Mouse (Mus musculus): ENCODE results near the gene Slc5a4b. TPM values are rescaled to one million over a fixed set of nuclear protein-coding genes. Genes with fewer than 3 reads are reported as not detected.
"Not testable (repeated sequence)": the region's sequence is repeated elsewhere in the genome, so short reads cannot be mapped to it uniquely, and the experiment has no call there.

Gene Slc5a4b
- polyA plus RNA-seq, 1 experiment = not detected

DNA sequence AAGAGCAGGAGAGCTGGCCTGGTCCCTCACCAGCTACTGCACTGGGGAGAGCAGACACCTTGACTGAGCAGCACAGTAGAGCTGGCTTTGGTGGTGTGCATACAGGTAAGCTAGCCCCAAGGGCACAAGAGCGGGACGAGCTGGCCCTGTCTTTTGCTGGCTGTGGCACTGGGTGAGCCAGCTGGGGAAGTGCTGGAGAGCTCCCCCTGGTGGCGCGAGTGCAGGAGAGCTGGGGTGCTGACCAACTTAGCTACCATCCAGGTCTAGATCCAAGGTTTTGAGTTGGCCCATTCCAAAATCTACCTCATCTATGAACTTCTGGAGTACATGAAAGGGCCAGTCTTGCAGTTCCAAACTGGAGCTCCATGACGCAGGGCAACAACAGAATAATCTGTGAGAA, 7.2 kb upstream of the Slc5a4b start:
- H3K79me2 ChIP-seq (ENCODE audit: control insufficient read depth, insufficient read depth) = no peaks in the 10 kb centered on the region
- H3K79me3 ChIP-seq (ENCODE audit: low read depth) = no peaks in the 10 kb centered on the region
- H3K27me3 ChIP-seq (ENCODE audit: control insufficient read depth, insufficient read depth, insufficient read length) = no peaks in the 10 kb centered on the region
- no peak overlapping the region for H3ac ChIP-seq (ENCODE audit: control insufficient read depth, insufficient read length, low read depth)
- no peak overlapping the region for H3K4me3 ChIP-seq (ENCODE audit: insufficient read depth, poor library complexity, severe bottlenecking)
- TF ChIP-seq MYOG (IDR thresholded peaks at IDR 0.05; ENCODE audit: control insufficient read depth, extremely low read depth, insufficient read length) = no peak
- TF ChIP-seq CTCF (IDR thresholded peaks at IDR 0.05; ENCODE audit: control insufficient read depth, insufficient read depth, insufficient read length) = peak; percentile 82
- H3K36me3 ChIP-seq (ENCODE audit: control insufficient read depth, insufficient read depth) = no peaks in the 10 kb centered on the region

DNA sequence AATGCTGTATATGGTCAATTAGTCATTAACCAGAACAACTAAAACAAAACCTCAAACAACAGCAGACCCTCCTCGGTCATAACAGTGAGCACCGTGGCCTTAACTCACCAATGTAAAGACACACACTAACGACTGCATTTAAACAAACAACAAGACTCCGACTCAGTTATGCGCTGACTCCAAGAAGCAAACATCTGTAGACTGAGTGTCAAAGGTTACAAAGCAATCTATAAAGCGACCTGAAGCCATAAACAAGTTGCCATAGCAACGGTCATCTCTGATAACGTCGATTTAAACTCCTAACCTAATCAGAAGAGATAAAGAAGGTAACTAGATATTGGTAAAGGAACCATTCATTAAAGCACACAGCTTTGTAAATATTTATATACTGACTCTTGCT, 13.4 kb downstream of the Slc5a4b start:
- TF ChIP-seq CTCF (IDR thresholded peaks at IDR 0.05; ENCODE audit: control insufficient read depth, insufficient read depth, insufficient read length) (no peak), MAX (IDR thresholded peaks at IDR 0.05) (no peak), CEBPB (IDR thresholded peaks at IDR 0.05; ENCODE audit: low read depth) (no peak), MYOG (IDR thresholded peaks at IDR 0.05; ENCODE audit: control insufficient read depth, extremely low read depth, insufficient read length) (no peak)
- Histone ChIP-seq H3K79me3 (ENCODE audit: low read depth) (no peaks in the 10 kb centered on the region), H3ac (ENCODE audit: control insufficient read depth, insufficient read length, low read depth) (no peak overlapping the region), H3K36me3 (ENCODE audit: control insufficient read depth, insufficient read depth) (no peaks in the 10 kb centered on the region), H3K4me3 (ENCODE audit: insufficient read depth, poor library complexity, severe bottlenecking) (no peak overlapping the region), H3K79me2 (ENCODE audit: control insufficient read depth, insufficient read depth) (no peaks in the 10 kb centered on the region), H3K27me3 (ENCODE audit: control insufficient read depth, insufficient read depth, insufficient read length) (no peaks in the 10 kb centered on the region)

DNA sequence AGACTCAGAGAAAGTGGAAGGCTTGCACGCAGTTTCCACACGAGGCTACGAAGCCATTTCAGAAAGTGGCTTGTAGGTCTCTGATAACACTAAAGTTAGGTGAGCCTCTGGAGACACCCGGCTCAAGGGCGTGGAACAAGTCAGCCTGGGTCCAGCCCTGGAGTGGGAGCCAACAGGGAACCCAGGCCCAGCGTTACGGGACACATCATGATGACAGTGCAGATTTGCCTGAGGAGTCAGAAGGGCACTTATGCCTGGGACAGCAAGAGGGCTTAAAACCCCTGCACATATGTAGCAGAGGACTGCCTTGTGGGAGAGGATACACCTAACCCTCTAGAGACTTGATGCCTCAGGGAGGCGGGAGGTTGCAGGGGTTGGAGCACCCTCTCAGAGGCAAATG, 14.2 kb downstream of the Slc5a4b start:
- H3K36me3 ChIP-seq (ENCODE audit: control insufficient read depth, insufficient read depth) = no peaks in the 10 kb centered on the region
- H3K27me3 ChIP-seq (ENCODE audit: control insufficient read depth, insufficient read depth, insufficient read length) = no peaks in the 10 kb centered on the region
- H3K4me3 ChIP-seq (ENCODE audit: insufficient read depth, poor library complexity, severe bottlenecking) = no peak overlapping the region
- no peaks in the 10 kb centered on the region for H3K79me2 ChIP-seq (ENCODE audit: control insufficient read depth, insufficient read depth)
- no peaks in the 10 kb centered on the region for H3K79me3 ChIP-seq (ENCODE audit: low read depth)
- H3ac ChIP-seq (ENCODE audit: control insufficient read depth, insufficient read length, low read depth) = no peak overlapping the region
- TF ChIP-seq MYOG (IDR thresholded peaks at IDR 0.05; ENCODE audit: control insufficient read depth, extremely low read depth, insufficient read length) (no peak), MAX (IDR thresholded peaks at IDR 0.05) (no peak), FOSL1 (IDR thresholded peaks at IDR 0.05; ENCODE audit: insufficient read depth, low read length, poor library complexity, severe bottlenecking) (no peak), CTCF (IDR thresholded peaks at IDR 0.05; ENCODE audit: control insufficient read depth, insufficient read depth, insufficient read length) (no peak), MYOD1 (IDR thresholded peaks at IDR 0.05; ENCODE audit: control insufficient read depth, insufficient read length, low read depth) (no peak), CEBPB (IDR thresholded peaks at IDR 0.05; ENCODE audit: low read depth) (no peak), USF1 (IDR thresholded peaks at IDR 0.05; ENCODE audit: low read depth) (no peak)

DNA sequence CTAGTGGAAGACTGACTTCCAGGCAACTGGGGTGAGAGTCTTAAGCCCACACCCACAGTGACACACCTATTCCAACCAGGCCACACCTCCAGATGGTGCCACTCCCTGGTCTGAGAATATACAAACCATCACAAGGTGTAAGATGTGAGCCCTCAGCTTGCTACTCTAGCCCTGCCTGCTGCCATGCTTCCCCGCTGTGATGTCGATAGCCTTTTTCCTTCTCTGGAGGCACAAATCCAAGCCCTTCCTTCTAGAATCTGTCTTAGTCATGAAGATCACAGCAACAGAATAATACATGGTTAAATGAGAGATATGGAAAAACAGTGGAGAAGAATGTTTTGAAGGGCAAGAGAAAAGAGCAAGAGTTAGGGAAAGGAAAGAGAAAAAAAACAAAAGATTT, 33.8 kb downstream of the Slc5a4b start:
- not testable (repeated sequence) for H3K79me2 ChIP-seq (ENCODE audit: control insufficient read depth, insufficient read depth); H3K27me3 ChIP-seq (ENCODE audit: control insufficient read depth, insufficient read depth, insufficient read length); H3K79me3 ChIP-seq (ENCODE audit: low read depth); H3K4me3 ChIP-seq (ENCODE audit: insufficient read depth, poor library complexity, severe bottlenecking); H3K36me3 ChIP-seq (ENCODE audit: control insufficient read depth, insufficient read depth); H3ac ChIP-seq (ENCODE audit: control insufficient read depth, insufficient read length, low read depth)

DNA sequence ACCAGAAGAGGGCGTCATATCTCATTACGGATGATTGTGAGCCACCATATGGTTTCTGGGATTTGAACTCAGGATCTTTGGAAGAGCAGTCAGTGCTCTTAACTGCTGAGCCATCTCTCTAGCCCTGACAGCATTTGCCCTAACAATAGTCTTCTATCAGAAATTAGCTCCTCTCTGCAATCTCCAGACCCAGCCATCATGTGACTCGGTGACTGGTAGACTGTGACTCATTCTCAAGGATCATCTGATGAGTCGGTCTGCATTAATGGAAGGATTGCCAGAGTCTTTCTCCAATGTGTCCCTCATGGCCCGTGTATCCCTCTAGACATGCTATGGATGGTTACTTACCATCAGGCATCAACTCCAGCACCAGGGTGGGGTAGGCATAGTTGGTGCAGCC, 38.7 kb downstream of the Slc5a4b start:
- not testable (repeated sequence) for H3K27me3 ChIP-seq (ENCODE audit: control insufficient read depth, insufficient read depth, insufficient read length); H3K79me3 ChIP-seq (ENCODE audit: low read depth); H3K79me2 ChIP-seq (ENCODE audit: control insufficient read depth, insufficient read depth); H3K36me3 ChIP-seq (ENCODE audit: control insufficient read depth, insufficient read depth); H3ac ChIP-seq (ENCODE audit: control insufficient read depth, insufficient read length, low read depth); H3K4me3 ChIP-seq (ENCODE audit: insufficient read depth, poor library complexity, severe bottlenecking)
- peak; percentile 88 for TF ChIP-seq USF1 (IDR thresholded peaks at IDR 0.05; ENCODE audit: low read depth)

DNA sequence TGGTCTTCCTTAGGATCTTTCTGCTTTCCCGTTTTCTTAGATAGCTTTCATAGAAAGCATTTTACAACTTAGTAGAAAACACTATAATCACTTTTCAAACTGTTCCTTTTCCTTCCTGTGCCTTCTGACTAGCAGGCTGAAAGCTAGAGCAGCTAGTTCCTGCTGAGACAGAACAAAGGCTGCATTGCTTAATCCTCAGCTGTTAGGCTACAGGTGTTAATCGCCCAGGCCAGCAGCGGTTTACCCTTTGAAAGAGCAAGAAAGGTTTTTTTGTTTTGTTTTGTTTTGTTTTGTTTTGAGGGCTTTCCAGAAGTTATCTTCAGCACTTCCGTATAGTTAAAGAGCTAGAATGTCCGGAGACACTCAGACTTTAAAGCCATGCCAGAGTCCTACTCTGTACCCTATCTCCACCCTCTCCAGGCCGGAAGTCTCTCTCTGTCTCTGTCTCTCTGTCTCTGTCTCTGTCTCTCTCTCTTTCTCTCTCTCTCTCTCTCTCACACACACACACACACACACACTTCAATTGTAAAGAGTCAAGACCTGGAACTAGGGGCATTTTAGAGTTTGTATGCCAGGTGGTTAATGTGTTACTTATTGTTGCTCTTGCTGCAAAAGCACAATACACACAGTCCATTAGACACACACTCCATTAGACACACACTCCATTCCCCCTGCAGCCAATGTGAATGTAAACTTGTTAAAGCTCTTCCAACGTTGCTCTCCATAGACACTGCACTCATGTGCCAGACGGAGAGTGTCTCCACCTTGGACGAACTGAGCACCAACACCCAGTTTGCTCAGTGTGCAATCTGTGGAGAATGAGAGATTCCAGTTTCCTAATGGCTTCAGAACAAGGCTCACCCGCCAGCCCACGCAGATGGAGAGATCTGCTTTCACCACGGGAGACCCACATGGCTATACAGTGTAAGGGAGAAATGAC, 42.8 kb downstream of the Slc5a4b start:
- TF ChIP-seq USF1 (IDR thresholded peaks at IDR 0.05; ENCODE audit: low read depth) (no peak), MAX (IDR thresholded peaks at IDR 0.05) (no peak), FOSL1 (IDR thresholded peaks at IDR 0.05; ENCODE audit: insufficient read depth, low read length, poor library complexity, severe bottlenecking) (no peak), MYOD1 (IDR thresholded peaks at IDR 0.05; ENCODE audit: control insufficient read depth, insufficient read length, low read depth) (no peak), MYOG (IDR thresholded peaks at IDR 0.05; ENCODE audit: control insufficient read depth, extremely low read depth, insufficient read length) (no peak), CTCF (IDR thresholded peaks at IDR 0.05; ENCODE audit: control insufficient read depth, insufficient read depth, insufficient read length) (no peak), CEBPB (IDR thresholded peaks at IDR 0.05; ENCODE audit: low read depth) (no peak)

More for the DNA sequence above, 42.8 kb downstream of the Slc5a4b start:
- Histone ChIP-seq H3K27me3 (ENCODE audit: control insufficient read depth, insufficient read depth, insufficient read length) (no peaks in the 10 kb centered on the region), H3K79me3 (ENCODE audit: low read depth) (no peaks in the 10 kb centered on the region), H3K4me3 (ENCODE audit: insufficient read depth, poor library complexity, severe bottlenecking) (no peak overlapping the region), H3K79me2 (ENCODE audit: control insufficient read depth, insufficient read depth) (no peaks in the 10 kb centered on the region), H3ac (ENCODE audit: control insufficient read depth, insufficient read length, low read depth) (no peak overlapping the region), H3K36me3 (ENCODE audit: control insufficient read depth, insufficient read depth) (no peaks in the 10 kb centered on the region)

Data from C2C12 (cell line).